Mouse (Mus musculus) forebrain, embryonic 11.5 days (tissue): ENCODE data around the gene Fam174b. TPM values are rescaled to one million over a fixed set of nuclear protein-coding genes. Genes with fewer than 3 reads are reported as not detected.

Source experiments
- ATAC-seq: fragments of 200-750 bp; cut with Nextera tagmentation; replicated peaks from 2 replicates; pipeline ENCODE4 v1.8.0; 2017; ENCODE audit warnings: moderate TSS enrichment; ENCODE audit not compliant: low FRiP score
- DNase-seq: peaks from one replicate; pipeline ENCODE4 v3.0.0-alpha.2; 2017; ENCODE audit warnings: low spot score
- H3K27ac ChIP-seq: fragments of 300-500 bp; sonication (generic); 2 replicates; pipeline ENCODE4 v1.5.1; 2014; ENCODE audit warnings: low read depth, low read length
- H3K27me3 ChIP-seq: fragments of 300-500 bp; sonication (generic); 2 replicates; pipeline ENCODE4 v1.6.1; 2014; ENCODE audit warnings: mild to moderate bottlenecking, low read length, mixed read lengths; ENCODE audit not compliant: control insufficient read depth, insufficient read depth
- H3K36me3 ChIP-seq: fragments of 300-500 bp; sonication (generic); 2 replicates; pipeline ENCODE4 v1.6.1; 2014; ENCODE audit warnings: mild to moderate bottlenecking, low read length, moderate library complexity, mixed read lengths; ENCODE audit not compliant: control insufficient read depth, insufficient read depth
- H3K4me1 ChIP-seq: fragments of 300-500 bp; sonication (generic); replicated peaks from 2 replicates; pipeline ENCODE4 v1.6.1; 2014; ENCODE audit warnings: low read length, mixed read lengths; ENCODE audit not compliant: control insufficient read depth, insufficient read depth
- H3K4me2 ChIP-seq: fragments of 300-500 bp; sonication (generic); 2 replicates; pipeline ENCODE4 v1.6.1; 2014; ENCODE audit warnings: low read depth, mild to moderate bottlenecking, low read length, moderate library complexity, mixed read lengths; ENCODE audit not compliant: severe bottlenecking
- H3K4me3 ChIP-seq: fragments of 300-500 bp; sonication (generic); 2 replicates; pipeline ENCODE4 v1.5.1; 2014; ENCODE audit warnings: low read depth, low read length
- H3K9ac ChIP-seq: fragments of 300-500 bp; sonication (generic); 2 replicates; pipeline ENCODE4 v1.6.1; 2014; ENCODE audit warnings: low read length
- H3K9me3 ChIP-seq: fragments of 300-500 bp; sonication (generic); 2 replicates; pipeline ENCODE4 v1.6.1; 2016; ENCODE audit warnings: low read length, mixed read lengths; ENCODE audit not compliant: control insufficient read depth
- WGBS: fragments of 180-500 bp; shearing (Covaris S2); extraction: QIAGEN DNeasy Blood & Tissue Kit; methylation state at CpG from one replicate; pipeline ENCODE4 v1.1.7; 2014; 5-methylcytosine and 5-hydroxymethylcytosine counted together
- polyA plus RNA-seq: library from polyadenylated mRNA; unstranded; fragments of >200 nt; fragmentation: Nextera tagmentation; extraction: Ambion mirVana; gene quantifications from 2 replicates; pipeline ENCODE4 v1.2.1, GENCODE M21; 2014

Gene Fam174b
- polyA plus RNA-seq, 1 experiment from 2014 or later: 19.7 TPM

GRCm38 (mm10) chr7:73784736-73785428 lies 44.8 kb downstream of the Fam174b start:
- WGBS: 79% methylated on average over 4 of the region's 4 CpGs
- Histone ChIP-seq H3K4me2 (no peak overlapping the region), H3K4me3 (no peak overlapping the region), H3K4me1 (no peaks in the 10 kb centered on the region), H3K9me3 (no peaks in the 10 kb centered on the region), H3K27me3 (no peaks in the 10 kb centered on the region), H3K27ac (no peak overlapping the region), H3K36me3 (no peaks in the 10 kb centered on the region), H3K9ac (no peak overlapping the region)
- DNase-seq: no peak
- ATAC-seq: no peak

GRCm38 (mm10) chr7:73785815-73786214 lies 45.7 kb downstream of the Fam174b start:
- 87% methylated on average over 4 of the region's 4 CpGs for WGBS
- DNase-seq: no peak
- Histone ChIP-seq H3K36me3 (no peaks in the 10 kb centered on the region), H3K4me1 (no peaks in the 10 kb centered on the region), H3K27ac (no peak overlapping the region), H3K9me3 (no peaks in the 10 kb centered on the region), H3K4me2 (no peak overlapping the region), H3K27me3 (no peaks in the 10 kb centered on the region), H3K9ac (no peak overlapping the region), H3K4me3 (no peak overlapping the region)
- ATAC-seq: no peak

- Histone ChIP-seq H3K27me3 (no peaks in the 10 kb centered on the region), H3K36me3 (no peaks in the 10 kb centered on the region), H3K9me3 (no peaks in the 10 kb centered on the region), H3K4me3 (no peak overlapping the region), H3K4me1 (no peaks in the 10 kb centered on the region), H3K9ac (no peak overlapping the region), H3K27ac (no peak overlapping the region), H3K4me2 (no peak overlapping the region)
- DNase-seq: no peak
- no peak for ATAC-seq
- 93% methylated on average over 8 of the region's 8 CpGs for WGBS
These were observed 47.4 kb downstream of the Fam174b start for GRCm38 (mm10) chr7:73787513-73787912.

GRCm38 (mm10) chr7:73791096-73791495 lies 51.0 kb downstream of the Fam174b start:
- Histone ChIP-seq H3K27ac (no peak overlapping the region), H3K36me3 (no peaks in the 10 kb centered on the region), H3K4me1 (no peaks in the 10 kb centered on the region), H3K9ac (no peak overlapping the region), H3K9me3 (no peaks in the 10 kb centered on the region), H3K4me2 (no peak overlapping the region), H3K4me3 (no peak overlapping the region), H3K27me3 (no peaks in the 10 kb centered on the region)
- ATAC-seq (no peak), DNase-seq (no peak)
- WGBS: 76% methylated on average over 8 of the region's 8 CpGs

- H3K36me3 ChIP-seq: no peaks in the 10 kb centered on the region
- ATAC-seq (no peak), DNase-seq (no peak)
- H3K4me1 ChIP-seq: no peaks in the 10 kb centered on the region
- H3K4me2 ChIP-seq: no peak overlapping the region
- 86% methylated on average over 4 of the region's 4 CpGs for WGBS
- H3K9me3 ChIP-seq: no peaks in the 10 kb centered on the region
- no peaks in the 10 kb centered on the region for H3K27me3 ChIP-seq
- H3K4me3 ChIP-seq: no peak overlapping the region
- no peak overlapping the region for H3K27ac ChIP-seq
- no peak overlapping the region for H3K9ac ChIP-seq
These were observed 52.1 kb downstream of the Fam174b start for GRCm38 (mm10) chr7:73792155-73792554.

- no peak for ATAC-seq
- no peak overlapping the region for H3K4me3 ChIP-seq
- H3K27ac ChIP-seq: no peak overlapping the region
- H3K4me2 ChIP-seq: no peak overlapping the region
- no peak for DNase-seq
- H3K36me3 ChIP-seq: no peaks in the 10 kb centered on the region
- H3K9me3 ChIP-seq: no peaks in the 10 kb centered on the region
- no peaks in the 10 kb centered on the region for H3K27me3 ChIP-seq
- no peaks in the 10 kb centered on the region for H3K4me1 ChIP-seq
- H3K9ac ChIP-seq: no peak overlapping the region
- WGBS: 84% methylated on average over 3 of the region's 3 CpGs
These were observed 52.5 kb downstream of the Fam174b start for GRCm38 (mm10) chr7:73792641-73793040.

- no peak overlapping the region for H3K4me2 ChIP-seq
- no peak for DNase-seq
- 0 out of 2 replicates have a peak, but pooled peaks cover 3% of the 10 kb centered on the region for H3K4me1 ChIP-seq
- no peaks in the 10 kb centered on the region for H3K36me3 ChIP-seq
- H3K27me3 ChIP-seq: no peaks in the 10 kb centered on the region
- no peaks in the 10 kb centered on the region for H3K9me3 ChIP-seq
- WGBS: 78% methylated on average over 2 of the region's 2 CpGs
- no peak overlapping the region for H3K4me3 ChIP-seq
- no peak for ATAC-seq
- no peak overlapping the region for H3K9ac ChIP-seq
- no peak overlapping the region for H3K27ac ChIP-seq
These were observed 69.2 kb downstream of the Fam174b start for GRCm38 (mm10) chr7:73809261-73809660.

- Histone ChIP-seq H3K9me3 (no peaks in the 10 kb centered on the region), H3K4me2 (no peak overlapping the region), H3K36me3 (no peaks in the 10 kb centered on the region), H3K9ac (no peak overlapping the region), H3K4me1 (0 out of 2 replicates have a peak, but pooled peaks cover 3% of the 10 kb centered on the region), H3K27ac (no peak overlapping the region), H3K4me3 (no peak overlapping the region), H3K27me3 (no peaks in the 10 kb centered on the region)
- ATAC-seq (no peak), DNase-seq (no peak)
- WGBS: 84% methylated on average over 7 of the region's 7 CpGs
These were observed 71.3 kb downstream of the Fam174b start for GRCm38 (mm10) chr7:73811439-73811838.

GRCm38 (mm10) chr7:73812176-73812575 lies 72.1 kb downstream of the Fam174b start:
- no peak for DNase-seq
- 86% methylated on average over 6 of the region's 6 CpGs for WGBS
- H3K4me1 ChIP-seq: 0 out of 2 replicates have a peak, but pooled peaks cover 3% of the 10 kb centered on the region
- no peak for ATAC-seq
- H3K27ac ChIP-seq: no peak overlapping the region
- no peak overlapping the region for H3K4me3 ChIP-seq
- no peak overlapping the region for H3K9ac ChIP-seq
- H3K36me3 ChIP-seq: no peaks in the 10 kb centered on the region
- H3K9me3 ChIP-seq: no peaks in the 10 kb centered on the region
- H3K27me3 ChIP-seq: no peaks in the 10 kb centered on the region
- no peak overlapping the region for H3K4me2 ChIP-seq
